Mouse (Mus musculus) kidney, postnatal 25 days (tissue): ENCODE measurements at regions not wholly inside any gene's neighbourhood (a gene's known extent, or its start where the extent isn't known, plus 50 kb on each side); places are given as distances from the start of the nearest gene placed in this dataset.

Experiments used
- DNase-seq, 2 experiments: peaks; one replicate each; pipeline ENCODE4 v3.0.0; 2021; ENCODE audit warnings: mixed read lengths in 2 of 2

- peak in 1 of 2 experiments; percentile 8 for DNase-seq
Measured at GRCm38 (mm10) chr6:145677475-145678325, 62.1 kb downstream of the Tuba3b start.

GRCm38 (mm10) chr6:145679516-145679915 lies 64.0 kb downstream of the Tuba3b start:
- DNase-seq = no peak

GRCm38 (mm10) chr6:145687073-145687472 lies 59.5 kb upstream of the Rassf8 start:
- DNase-seq = no peak

- DNase-seq = no peak
Measured at GRCm38 (mm10) chr6:145691680-145692079, 54.9 kb upstream of the Rassf8 start.

GRCm38 (mm10) chr6:145694817-145695216 lies 51.7 kb upstream of the Rassf8 start:
- DNase-seq = peak; percentile 15 to 43
